Mouse (Mus musculus): ENCODE measurements around the gene Sdf2.

DNA sequence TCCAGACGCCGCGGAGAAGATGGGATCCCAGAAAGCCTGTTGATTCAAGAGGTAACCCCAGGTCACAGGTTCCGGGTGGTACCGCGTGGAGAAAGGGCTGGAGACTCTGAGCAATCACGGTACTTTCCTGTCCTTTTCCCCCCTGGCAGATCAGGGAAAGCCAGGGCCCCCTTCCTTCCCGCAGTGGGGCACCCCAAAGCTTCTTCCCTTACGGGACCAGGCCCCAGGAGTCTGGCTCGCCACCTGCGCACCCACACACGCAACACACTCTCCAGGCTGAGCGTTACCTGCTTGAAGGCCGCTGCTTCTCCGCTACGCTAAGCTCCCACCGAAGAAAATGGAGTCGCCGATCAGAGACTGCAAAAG lies 302 bp upstream of the Sdf2 start:
- TF ChIP-seq EP300 (IDR thresholded peaks at IDR 0.05; ENCODE audit: low read depth) (no peak), CTCF (IDR thresholded peaks at IDR 0.05; ENCODE audit: low read depth) (peak; percentile 19; the same call in 1 of the 2 replicates)

Measured in liver, embryonic 14.5 days (tissue).